Mouse (Mus musculus) heart, embryonic 14.5 days (tissue): ENCODE data around the gene Hdlbp. TPM values are rescaled to one million over a fixed set of nuclear protein-coding genes. Genes with fewer than 3 reads are reported as not detected.
"Not testable (repeated sequence)": the region's sequence is repeated elsewhere in the genome, so short reads cannot be mapped to it uniquely, and the experiment has no call there.

ENCODE experiments used
- ATAC-seq: fragments of 200-750 bp; cut with Nextera tagmentation; 2 replicates; pipeline ENCODE4 v1.8.0; 2017; ENCODE audit warnings: low read depth, moderate TSS enrichment; ENCODE audit not compliant: insufficient number of reproducible peaks, insufficient read depth, low FRiP score
- H3K27ac ChIP-seq, 2 experiments: fragments of 200-500 bp in 1 of 2; fragments of 300-500 bp in 1 of 2; sonication (generic) in 1 of 2; replicated peaks in 1 of 2; 2 replicates each; pipeline ENCODE4 v1.5.1; 2012 to 2014; ENCODE audit warnings: low read depth in 2 of 2, low read length in 2 of 2, control low read depth in 1 of 2, mild to moderate bottlenecking in 1 of 2, mixed read lengths in 1 of 2; ENCODE audit not compliant: control insufficient read depth in 1 of 2, insufficient read depth in 1 of 2
- H3K27me3 ChIP-seq: fragments of 300-500 bp; sonication (generic); 2 replicates; pipeline ENCODE4 v1.6.1; 2014; ENCODE audit warnings: mild to moderate bottlenecking, low read length, control low read depth; ENCODE audit not compliant: control insufficient read depth, insufficient read depth
- H3K36me3 ChIP-seq: fragments of 300-500 bp; sonication (generic); 2 replicates; pipeline ENCODE4 v1.6.1; 2014; ENCODE audit warnings: mild to moderate bottlenecking, control low read depth, low read length, mixed read lengths; ENCODE audit not compliant: control insufficient read depth, insufficient read depth
- H3K4me1 ChIP-seq, 2 experiments: fragments of 200-500 bp in 1 of 2; fragments of 300-500 bp in 1 of 2; sonication (generic) in 1 of 2; 2 replicates each; pipeline ENCODE4 v1.6.1; 2012 to 2014; ENCODE audit warnings: low read length in 2 of 2, control low read depth in 1 of 2, mixed read lengths in 1 of 2; ENCODE audit not compliant: control insufficient read depth in 2 of 2, insufficient read depth in 2 of 2
- H3K4me2 ChIP-seq: fragments of 300-500 bp; sonication (generic); 2 replicates; pipeline ENCODE4 v1.6.1; 2014; ENCODE audit warnings: mild to moderate bottlenecking, low read length
- H3K4me3 ChIP-seq, 2 experiments: fragments of 200-500 bp in 1 of 2; fragments of 300-500 bp in 1 of 2; sonication (generic) in 1 of 2; 2 replicates each; pipeline ENCODE4 v1.5.1; 2012 to 2014; ENCODE audit warnings: low read length in 2 of 2, mild to moderate bottlenecking in 2 of 2, control low read depth in 1 of 2, low read depth in 1 of 2, moderate library complexity in 1 of 2; ENCODE audit not compliant: control insufficient read depth in 1 of 2, insufficient read depth in 1 of 2
- H3K9ac ChIP-seq: fragments of 300-500 bp; sonication (generic); 2 replicates; pipeline ENCODE4 v1.6.1; 2014; ENCODE audit warnings: mild to moderate bottlenecking, low read length
- H3K9me3 ChIP-seq: fragments of 300-500 bp; sonication (generic); 2 replicates; pipeline ENCODE4 v1.6.1; 2016; ENCODE audit warnings: low read length, control low read depth; ENCODE audit not compliant: control insufficient read depth
- WGBS: fragments of 180-500 bp; shearing (Covaris S2); extraction: QIAGEN DNeasy Blood & Tissue Kit; methylation state at CpG from one replicate; pipeline ENCODE4 v1.1.7; 2014; 5-methylcytosine and 5-hydroxymethylcytosine counted together
- polyA plus RNA-seq: library from polyadenylated mRNA; unstranded; fragments of >200 nt; fragmentation: Nextera tagmentation; extraction: Ambion mirVana; gene quantifications from 2 replicates; pipeline ENCODE4 v1.2.1, GENCODE M21; 2014

The Hdlbp gene
- polyA plus RNA-seq: 119 and 138 TPM in 2 replicates

GRCm38 (mm10) chr1:93478586-93479475 is at the start of gene Hdlbp:
Gene Hdlbp, minus strand, starts transcription at chr1:93478815.
- ATAC-seq: peak; percentile 93
- no peaks in the 10 kb centered on the region for H3K27me3 ChIP-seq
- under 1% methylated on average over 74 of the region's 74 CpGs for WGBS

GRCm38 (mm10) chr1:93522325-93522724 is 43.7 kb upstream of the Hdlbp start:
- H3K27me3 ChIP-seq: no peaks in the 10 kb centered on the region
- H3K4me1 ChIP-seq: 0 out of 4 replicates have a peak, but pooled peaks cover 0 to 5% of the 10 kb centered on the region in 2 experiments
- no peak overlapping the region for H3K4me3 ChIP-seq
- WGBS: 64% methylated on average over 1 of the region's 1 CpGs
- H3K27ac ChIP-seq: no peak overlapping the region
- 0 out of 2 replicates have a peak, but pooled peaks cover 3% of the 10 kb centered on the region for H3K36me3 ChIP-seq
- H3K9ac ChIP-seq: no peak overlapping the region
- no peak overlapping the region for H3K4me2 ChIP-seq
- no peak for ATAC-seq
- no peaks in the 10 kb centered on the region for H3K9me3 ChIP-seq

More at GRCm38 (mm10) chr1:93478586-93479475, at the start of gene Hdlbp:
- H3K9me3 ChIP-seq: no peaks in the 10 kb centered on the region
- H3K4me3 ChIP-seq: peak within 1 kb of the TSS; percentile 69 to 82
- 0 out of 2 replicates have a peak, but pooled peaks cover 4% of the 10 kb centered on the region for H3K36me3 ChIP-seq
- H3K4me2 ChIP-seq: peak within 1 kb of the TSS; percentile 76
- H3K27ac ChIP-seq: peak within 1 kb of the TSS; percentile 94 to 98
- peak within 1 kb of the TSS; percentile 90 for H3K9ac ChIP-seq
- H3K4me1 ChIP-seq: peaks cover 0 to 22% of the 10 kb centered on the region in 2 experiments; a peak in 2 of 4 replicates

GRCm38 (mm10) chr1:93521491-93521890 is 42.9 kb upstream of the Hdlbp start:
- H3K4me1 ChIP-seq: 0 out of 4 replicates have a peak, but pooled peaks cover 0 to 5% of the 10 kb centered on the region in 2 experiments
- no peak overlapping the region for H3K27ac ChIP-seq
- H3K4me3 ChIP-seq: no peak overlapping the region
- no peak overlapping the region for H3K9ac ChIP-seq
- 0 out of 2 replicates have a peak, but pooled peaks cover 3% of the 10 kb centered on the region for H3K36me3 ChIP-seq
- ATAC-seq: no peak
- WGBS: 93% methylated on average over 2 of the region's 2 CpGs
- no peaks in the 10 kb centered on the region for H3K9me3 ChIP-seq
- no peak overlapping the region for H3K4me2 ChIP-seq
- no peaks in the 10 kb centered on the region for H3K27me3 ChIP-seq

- no peak overlapping the region for H3K4me3 ChIP-seq
- no peak overlapping the region for H3K9ac ChIP-seq
Measured at GRCm38 (mm10) chr1:93513221-93513620, 34.6 kb upstream of the Hdlbp start.

GRCm38 (mm10) chr1:93512351-93512690 is 33.7 kb upstream of the Hdlbp start:
- Histone ChIP-seq H3K27me3 (no peaks in the 10 kb centered on the region), H3K36me3 (peaks cover 28% of the 10 kb centered on the region), H3K4me2 (peak overlapping the region; percentile 89), H3K27ac (peak overlapping the region; percentile 28 to 70; a peak in 2 of 4 replicates), H3K9me3 (no peaks in the 10 kb centered on the region), H3K9ac (peak overlapping the region; percentile 88), H3K4me3 (peak overlapping the region; percentile 72 to 75), H3K4me1 (peaks cover 7 to 13% of the 10 kb centered on the region in 2 experiments; a peak in 3 of 4 replicates)
- WGBS: 0% methylated on average over 15 of the region's 15 CpGs
- peak; percentile 46 for ATAC-seq

More at GRCm38 (mm10) chr1:93513221-93513620, 34.6 kb upstream of the Hdlbp start:
- no peak overlapping the region for H3K27ac ChIP-seq
- WGBS: 77% methylated on average over 14 of the region's 14 CpGs
- H3K4me1 ChIP-seq: peaks cover 7 to 13% of the 10 kb centered on the region in 2 experiments; a peak in 3 of 4 replicates
- no peaks in the 10 kb centered on the region for H3K9me3 ChIP-seq
- no peak overlapping the region for H3K4me2 ChIP-seq
- H3K27me3 ChIP-seq: no peaks in the 10 kb centered on the region
- peaks cover 19% of the 10 kb centered on the region for H3K36me3 ChIP-seq
- ATAC-seq: no peak

- Histone ChIP-seq H3K4me3 (peak within 1 kb of the TSS; percentile 72 to 75), H3K36me3 (peaks cover 32% of the 10 kb centered on the region), H3K4me2 (peak within 1 kb of the TSS; percentile 89), H3K9ac (peak within 1 kb of the TSS; percentile 88), H3K27me3 (no peaks in the 10 kb centered on the region), H3K9me3 (no peaks in the 10 kb centered on the region), H3K27ac (peak within 1 kb of the TSS; percentile 55 to 70), H3K4me1 (peaks cover 7 to 13% of the 10 kb centered on the region in 2 experiments; a peak in 3 of 4 replicates)
- WGBS: under 1% methylated on average over 63 of the region's 71 CpGs
- ATAC-seq: peak; percentile 97
Measured at GRCm38 (mm10) chr1:93511585-93512350, 33.2 kb upstream of the Hdlbp start, which contains the start of gene Farp2. Gene Farp2, plus strand, starts transcription at chr1:93512079.

GRCm38 (mm10) chr1:93508576-93508975 is 30.0 kb upstream of the Hdlbp start:
- not testable (repeated sequence) for H3K27me3 ChIP-seq, ATAC-seq, H3K4me3 ChIP-seq, H3K4me2 ChIP-seq, H3K9ac ChIP-seq, H3K27ac ChIP-seq, H3K9me3 ChIP-seq
- Histone ChIP-seq H3K4me1 (peaks cover 7 to 13% of the 10 kb centered on the region in 2 experiments; a peak in 3 of 4 replicates), H3K36me3 (peaks cover 60% of the 10 kb centered on the region)
- 15% methylated on average over 1 of the region's 1 CpGs for WGBS
